Mouse (Mus musculus): Measurements from ENCODE around the gene Wnt7b. TPM values are rescaled to one million over a fixed set of nuclear protein-coding genes. Genes with fewer than 3 reads are reported as not detected.

Wnt7b gene
- polyA plus RNA-seq, 1 experiment: not detected

- no peaks in the 10 kb centered on the region for H3K4me1 ChIP-seq (ENCODE audit: control insufficient read depth, insufficient read depth, insufficient read length, low read length)
- no peaks in the 10 kb centered on the region for H3K36me3 ChIP-seq (ENCODE audit: control insufficient read depth, insufficient read depth, low read length)
- WGBS: 65% methylated on average over 3 of the region's 3 CpGs
- no peak for TF ChIP-seq POLR2A (IDR thresholded peaks at IDR 0.05; ENCODE audit: low read depth, low read length)
- TF ChIP-seq CTCF (IDR thresholded peaks at IDR 0.05; ENCODE audit: extremely low read depth, insufficient read length, insufficient replicate concordance, low read depth, low read length): no peak
- H3K27ac ChIP-seq (ENCODE audit: insufficient read depth, low read depth, low read length): no peak overlapping the region
- H3K27me3 ChIP-seq (ENCODE audit: control insufficient read depth, insufficient read depth, low read length): no peaks in the 10 kb centered on the region
- H3K4me3 ChIP-seq (ENCODE audit: low read depth, low read length): no peak overlapping the region
Measured at GRCm38 (mm10) chr15:85532063-85532462, 50.2 kb downstream of the Wnt7b start.

- no peak for TF ChIP-seq POLR2A (IDR thresholded peaks at IDR 0.05; ENCODE audit: low read depth, low read length)
- no peak for TF ChIP-seq CTCF (IDR thresholded peaks at IDR 0.05; ENCODE audit: extremely low read depth, insufficient read length, insufficient replicate concordance, low read depth, low read length)
- Histone ChIP-seq H3K4me3 (ENCODE audit: low read depth, low read length) (no peak overlapping the region), H3K27ac (ENCODE audit: insufficient read depth, low read depth, low read length) (no peak overlapping the region), H3K4me1 (ENCODE audit: control insufficient read depth, insufficient read depth, insufficient read length, low read length) (no peaks in the 10 kb centered on the region), H3K27me3 (ENCODE audit: control insufficient read depth, insufficient read depth, low read length) (no peaks in the 10 kb centered on the region), H3K36me3 (ENCODE audit: control insufficient read depth, insufficient read depth, low read length) (no peaks in the 10 kb centered on the region)
- 44% methylated on average over 3 of the region's 3 CpGs for WGBS
Measured at GRCm38 (mm10) chr15:85529911-85530310, 52.4 kb downstream of the Wnt7b start.

- Histone ChIP-seq H3K27ac (ENCODE audit: insufficient read depth, low read depth, low read length) (no peak overlapping the region), H3K27me3 (ENCODE audit: control insufficient read depth, insufficient read depth, low read length) (no peaks in the 10 kb centered on the region; the same call in 1 of the 2 replicates), H3K36me3 (ENCODE audit: control insufficient read depth, insufficient read depth, low read length) (no peaks in the 10 kb centered on the region), H3K4me1 (ENCODE audit: control insufficient read depth, insufficient read depth, insufficient read length, low read length) (peaks cover 5% of the 10 kb centered on the region; the same call in 1 of the 2 replicates), H3K4me3 (ENCODE audit: low read depth, low read length) (no peak overlapping the region)
- no peak for TF ChIP-seq CTCF (IDR thresholded peaks at IDR 0.05; ENCODE audit: extremely low read depth, insufficient read length, insufficient replicate concordance, low read depth, low read length)
- WGBS: 63% methylated on average over 12 of the region's 12 CpGs
Measured at GRCm38 (mm10) chr15:85524404-85524950, 57.8 kb downstream of the Wnt7b start.

GRCm38 (mm10) chr15:85523173-85523991 lies 58.9 kb downstream of the Wnt7b start:
- TF ChIP-seq CTCF (IDR thresholded peaks at IDR 0.05; ENCODE audit: extremely low read depth, insufficient read length, insufficient replicate concordance, low read depth, low read length) (no peak), POLR2A (IDR thresholded peaks at IDR 0.05; ENCODE audit: low read depth, low read length) (no peak)
- WGBS: 5% methylated on average over 14 of the region's 14 CpGs

GRCm38 (mm10) chr15:85519438-85519837 lies 62.8 kb downstream of the Wnt7b start:
- Histone ChIP-seq H3K36me3 (ENCODE audit: control insufficient read depth, insufficient read depth, low read length) (no peaks in the 10 kb centered on the region), H3K27ac (ENCODE audit: insufficient read depth, low read depth, low read length) (no peak overlapping the region)
- TF ChIP-seq POLR2A (IDR thresholded peaks at IDR 0.05; ENCODE audit: low read depth, low read length): no peak
- TF ChIP-seq CTCF (IDR thresholded peaks at IDR 0.05; ENCODE audit: extremely low read depth, insufficient read length, insufficient replicate concordance, low read depth, low read length): no peak

More at GRCm38 (mm10) chr15:85523173-85523991, 58.9 kb downstream of the Wnt7b start:
- H3K4me3 ChIP-seq (ENCODE audit: low read depth, low read length): peak overlapping the region; percentile 20; the same call in 1 of the 2 replicates
- H3K36me3 ChIP-seq (ENCODE audit: control insufficient read depth, insufficient read depth, low read length): no peaks in the 10 kb centered on the region
- peaks cover 5% of the 10 kb centered on the region; the same call in 1 of the 2 replicates for H3K4me1 ChIP-seq (ENCODE audit: control insufficient read depth, insufficient read depth, insufficient read length, low read length)
- no peak overlapping the region for H3K27ac ChIP-seq (ENCODE audit: insufficient read depth, low read depth, low read length)
- H3K27me3 ChIP-seq (ENCODE audit: control insufficient read depth, insufficient read depth, low read length): no peaks in the 10 kb centered on the region; the same call in 1 of the 2 replicates

GRCm38 (mm10) chr15:85507370-85508014 lies 74.8 kb downstream of the Wnt7b start:
- Histone ChIP-seq H3K4me3 (ENCODE audit: low read depth, low read length) (no peak overlapping the region), H3K4me1 (ENCODE audit: control insufficient read depth, insufficient read depth, insufficient read length, low read length) (no peaks in the 10 kb centered on the region), H3K27me3 (ENCODE audit: control insufficient read depth, insufficient read depth, low read length) (no peaks in the 10 kb centered on the region; the same call in 1 of the 2 replicates), H3K36me3 (ENCODE audit: control insufficient read depth, insufficient read depth, low read length) (no peaks in the 10 kb centered on the region), H3K27ac (ENCODE audit: insufficient read depth, low read depth, low read length) (no peak overlapping the region)
- TF ChIP-seq POLR2A (IDR thresholded peaks at IDR 0.05; ENCODE audit: low read depth, low read length): no peak
- 80% methylated on average over 32 of the region's 32 CpGs for WGBS

More at GRCm38 (mm10) chr15:85519438-85519837, 62.8 kb downstream of the Wnt7b start:
- Histone ChIP-seq H3K4me3 (ENCODE audit: low read depth, low read length) (no peak overlapping the region), H3K27me3 (ENCODE audit: control insufficient read depth, insufficient read depth, low read length) (no peaks in the 10 kb centered on the region; the same call in 1 of the 2 replicates), H3K4me1 (ENCODE audit: control insufficient read depth, insufficient read depth, insufficient read length, low read length) (peaks cover 5% of the 10 kb centered on the region; the same call in 1 of the 2 replicates)
- WGBS: 49% methylated on average over 4 of the region's 4 CpGs

- no peaks in the 10 kb centered on the region; the same call in 1 of the 2 replicates for H3K27me3 ChIP-seq (ENCODE audit: control insufficient read depth, insufficient read depth, low read length)
- no peaks in the 10 kb centered on the region for H3K4me1 ChIP-seq (ENCODE audit: control insufficient read depth, insufficient read depth, insufficient read length, low read length)
- no peak overlapping the region for H3K4me3 ChIP-seq (ENCODE audit: low read depth, low read length)
- 48% methylated on average over 1 of the region's 1 CpGs for WGBS
- no peaks in the 10 kb centered on the region for H3K36me3 ChIP-seq (ENCODE audit: control insufficient read depth, insufficient read depth, low read length)
- TF ChIP-seq POLR2A (IDR thresholded peaks at IDR 0.05; ENCODE audit: low read depth, low read length) (no peak), CTCF (IDR thresholded peaks at IDR 0.05; ENCODE audit: extremely low read depth, insufficient read length, insufficient replicate concordance, low read depth, low read length) (no peak)
- H3K27ac ChIP-seq (ENCODE audit: insufficient read depth, low read depth, low read length): no peak overlapping the region
Measured at GRCm38 (mm10) chr15:85506680-85507079, 75.6 kb downstream of the Wnt7b start.
